ENCODE assay signal across 8 mouse cellular contexts in genomic region chr4:115000429-115000795, GRCm38 (mm10). TPM values are rescaled to one million over a fixed set of nuclear protein-coding genes. Genes with fewer than 3 reads are reported as not detected.
DNase-seq lines count a peak whose midpoint lies in the region; ATAC-seq and TF ChIP-seq lines count a peak whose summit lies in the region.

No protein-coding gene starts in this region.

- intact Hi-C loops in heart, adult 2 months (cut with DNase I) = no loop called here

- H3K27me3 ChIP-seq in heart, adult 2 months (ENCODE audit: control insufficient read depth, insufficient read depth, low read length) = no peaks in the 10 kb centered on the region
- no peaks in the 10 kb centered on the region for H3K27me3 ChIP-seq in forebrain, embryonic 15.5 days
- no peaks in the 10 kb centered on the region for H3K27me3 ChIP-seq in liver, embryonic 16.5 days (ENCODE audit: control insufficient read depth, insufficient read depth, low read depth, low read length)

- no peak overlapping the region; the same call in 1 of the 2 replicates for H3K9ac ChIP-seq in heart, adult 2 months (ENCODE audit: low read depth, low read length)
- H3K9ac ChIP-seq in ES-E14 (ENCODE audit: insufficient read depth, low read depth, low read length, poor library complexity, severe bottlenecking) = peak overlapping the region; percentile 91
- H3K9ac ChIP-seq in forebrain, embryonic 15.5 days (replicated peaks) = peak overlapping the region; percentile 57
- peak overlapping the region; percentile 97 for H3K9ac ChIP-seq in liver, embryonic 16.5 days (ENCODE audit: low read depth, low read length)

- peak overlapping the region; percentile 62 for H3K4me3 ChIP-seq in heart, adult 2 months
- H3K4me3 ChIP-seq in ES-E14 (ENCODE audit: insufficient read depth in 1 of 2, low read depth in 1 of 2, low read length in 2 of 2, poor library complexity in 1 of 2, severe bottlenecking in 1 of 2) = peak overlapping the region; percentile 88 to 90
- H3K4me3 ChIP-seq in forebrain, embryonic 15.5 days = peak overlapping the region; percentile 57
- peak overlapping the region; percentile 99 for H3K4me3 ChIP-seq in liver, embryonic 16.5 days (ENCODE audit: low read depth, low read length)

- no peak for TF ChIP-seq CTCF in heart, adult 2 months (IDR thresholded peaks at IDR 0.05)

- no peaks in the 10 kb centered on the region for H3K4me1 ChIP-seq in heart, adult 2 months (ENCODE audit: control insufficient read depth, insufficient read depth, low read length)
- H3K4me1 ChIP-seq in ES-E14 (ENCODE audit: control insufficient read depth in 2 of 2, insufficient read depth in 2 of 2, low read length in 2 of 2, poor library complexity in 1 of 2) = 0 out of 4 replicates have a peak, but pooled peaks cover 0 to 3% of the 10 kb centered on the region in 2 experiments
- H3K4me1 ChIP-seq in forebrain, embryonic 15.5 days = peaks cover 18% of the 10 kb centered on the region
- peaks cover 14% of the 10 kb centered on the region for H3K4me1 ChIP-seq in liver, embryonic 16.5 days (ENCODE audit: control insufficient read depth, low read depth, low read length)

- WGBS in heart, adult 2 months = under 1% methylated on average over 8 of the region's 8 CpGs
- under 1% methylated on average over 8 of the region's 8 CpGs for WGBS in forebrain, embryonic 15.5 days
- 0% methylated on average over 8 of the region's 8 CpGs for WGBS in liver, embryonic 16.5 days (ENCODE audit: insufficient replicate concordance)

- H3K79me2 ChIP-seq in heart, adult 2 months (replicated peaks; ENCODE audit: control insufficient read depth, insufficient read depth, low read length) = no peaks in the 10 kb centered on the region

- ATAC-seq in forebrain, embryonic 15.5 days (replicated peaks) = peak; percentile 14
- ATAC-seq in liver, embryonic 16.5 days (ENCODE audit: low read depth) = peak; percentile 14; the same call in 1 of the 2 replicates
- ATAC-seq in inflammation-experienced regulatory T-cells, adult 6 months = no peak

- H3K27ac ChIP-seq in heart, adult 2 months = no peak overlapping the region
- H3K27ac ChIP-seq in ES-E14 (ENCODE audit: insufficient read depth, low read depth, low read length, poor library complexity, severe bottlenecking) = peak overlapping the region; percentile 49; the same call in 1 of the 2 replicates
- H3K27ac ChIP-seq in forebrain, embryonic 15.5 days (replicated peaks) = no peak overlapping the region
- H3K27ac ChIP-seq in liver, embryonic 16.5 days (ENCODE audit: low read length) = peak overlapping the region; percentile 92

- no peaks in the 10 kb centered on the region for H3K9me3 ChIP-seq in ES-E14 (ENCODE audit: control insufficient read depth, insufficient read depth, low read depth, low read length)
- no peaks in the 10 kb centered on the region for H3K9me3 ChIP-seq in forebrain, embryonic 15.5 days
- no peaks in the 10 kb centered on the region for H3K9me3 ChIP-seq in liver, embryonic 16.5 days (replicated peaks; ENCODE audit: control insufficient read depth, low read length)

- no peak for TF ChIP-seq POLR2A in heart, adult 2 months (IDR thresholded peaks at IDR 0.05; ENCODE audit: insufficient read depth, low read depth, low read length)

- no peak for TF ChIP-seq EP300 in heart, adult 2 months (IDR thresholded peaks at IDR 0.05; ENCODE audit: insufficient read depth, low read depth, low read length)

- no peak for DNase-seq in heart, adult 2 months
- DNase-seq in heart, adult 9 months (ENCODE audit: low spot score in 2 of 2) = no peak
- no peak for DNase-seq in ES-E14 (ENCODE audit: low read depth, low spot score)
- DNase-seq in ovary, postnatal 14 days (ENCODE audit: low spot score) = no peak
- DNase-seq in frontal cortex, postnatal 10 days (ENCODE audit: low spot score in 2 of 2) = no peak

- peak overlapping the region; percentile 68 for H3K4me2 ChIP-seq in forebrain, embryonic 15.5 days (replicated peaks)
- peak overlapping the region; percentile 51 for H3K4me2 ChIP-seq in liver, embryonic 16.5 days (ENCODE audit: low read depth, low read length)

- in situ Hi-C loops in ES-E14 (cut with MboI; ENCODE audit: low sequenced_read_pairs in 2 of 2, unreplicated experiment in 2 of 2) = no loop called here

- no peaks in the 10 kb centered on the region for H3K36me3 ChIP-seq in heart, adult 2 months (ENCODE audit: control insufficient read depth, insufficient read depth, low read length)
- no peaks in the 10 kb centered on the region for H3K36me3 ChIP-seq in ES-E14 (ENCODE audit: control insufficient read depth, insufficient read depth, low read length, poor library complexity, severe bottlenecking)
- no peaks in the 10 kb centered on the region; the same call in 1 of the 2 replicates for H3K36me3 ChIP-seq in forebrain, embryonic 15.5 days
- H3K36me3 ChIP-seq in liver, embryonic 16.5 days (ENCODE audit: control insufficient read depth, insufficient read depth) = peaks cover 19% of the 10 kb centered on the region

TF ChIP-seq in ES-E14, 5 proteins besides CTCF, POLR2A, EP300 and RAD21:
- TF ChIP-seq MAFK (IDR thresholded peaks at IDR 0.05; ENCODE audit: insufficient read depth, low read depth, low read length) (no peak), ZC3H11A (IDR thresholded peaks at IDR 0.05; ENCODE audit: borderline replicate concordance, low read depth, low read length) (no peak), ZNF384 (IDR thresholded peaks at IDR 0.05; ENCODE audit: low read depth, low read length) (no peak), HCFC1 (IDR thresholded peaks at IDR 0.05; ENCODE audit: borderline replicate concordance, insufficient read depth, low read length) (no peak), CHD2 (IDR thresholded peaks at IDR 0.05; ENCODE audit: low read depth, low read length) (no peak)

RNA-seq across cellular contexts. Expression of gene Stil, which starts 0.5 kb away (rescaled TPM):
- total RNA-seq in heart, adult 2 months (2021) = under 1 TPM in 1 of 2 experiments, not detected in 1; 0.36 TPM
- 0.08 and 0.12 TPM in 2 replicates for polyA plus RNA-seq in heart, adult 2 months (2012; rRNA removed)
- total RNA-seq in ES-E14 (2012; rRNA removed) = 7.3 and 7.4 TPM in 2 replicates
- 5.7 and 6.5 TPM in 2 replicates for polyA plus RNA-seq in forebrain, embryonic 15.5 days (2015; fragmentation: Nextera tagmentation; extraction: Ambion mirVana)
- 10.2 and 10.4 TPM in 2 replicates for polyA plus RNA-seq in liver, embryonic 16.5 days (2015; fragmentation: Nextera tagmentation; extraction: Ambion mirVana)
- polyA plus RNA-seq in inflammation-experienced regulatory T-cells, adult 6 months (2017; shearing (Covaris generic)) = 10 to 100 TPM in 1 of 3 experiments, 1 to 10 TPM in 1, under 1 TPM in 1; 0.70 to 13.9 (median 1.4) TPM

RNA-seq across cellular contexts. Expression of gene Cmpk1, which starts 13.4 kb away (rescaled TPM):
- 10 to 100 TPM; 32.2 to 37.2 TPM for total RNA-seq in heart, adult 2 months (2021)
- polyA plus RNA-seq in heart, adult 2 months (2012; rRNA removed) = 7.2 and 12.2 TPM in 2 replicates
- total RNA-seq in ES-E14 (2012; rRNA removed) = 14.2 and 24.5 TPM in 2 replicates
- 161 and 168 TPM in 2 replicates for polyA plus RNA-seq in forebrain, embryonic 15.5 days (2015; fragmentation: Nextera tagmentation; extraction: Ambion mirVana)
- 44.6 and 46.8 TPM in 2 replicates for polyA plus RNA-seq in liver, embryonic 16.5 days (2015; fragmentation: Nextera tagmentation; extraction: Ambion mirVana)
- polyA plus RNA-seq in inflammation-experienced regulatory T-cells, adult 6 months (2017; shearing (Covaris generic)) = 100 to 1,000 TPM in 1 of 3 experiments, 10 to 100 TPM in 2; 47.5 to 119 (median 55.1) TPM

RNA-seq across cellular contexts. Expression of gene Tal1, which starts 55.8 kb away (rescaled TPM):
- total RNA-seq in heart, adult 2 months (2021) = 1 to 10 TPM; 3.1 to 3.3 TPM
- 2.9 and 4.9 TPM in 2 replicates for polyA plus RNA-seq in heart, adult 2 months (2012; rRNA removed)
- 0.40 and 0.42 TPM in 2 replicates for total RNA-seq in ES-E14 (2012; rRNA removed)
- polyA plus RNA-seq in forebrain, embryonic 15.5 days (2015; fragmentation: Nextera tagmentation; extraction: Ambion mirVana) = 0.48 and 0.60 TPM in 2 replicates
- polyA plus RNA-seq in liver, embryonic 16.5 days (2015; fragmentation: Nextera tagmentation; extraction: Ambion mirVana) = 17.1 and 17.8 TPM in 2 replicates
- polyA plus RNA-seq in inflammation-experienced regulatory T-cells, adult 6 months (2017; shearing (Covaris generic)) = not detected

Comparison
In these comparisons a context has a peak if more than half of its experiments do, and no peak if none do; other contexts are left out.
1. H3K27ac ChIP-seq: peak in ES-E14 (single experiment) and liver, embryonic 16.5 days (single experiment); none in heart, adult 2 months (single experiment) and forebrain, embryonic 15.5 days (single experiment).
2. Peak in every context shown above with its lines, with median percentiles within 50 percentile points of each other: H3K4me3 ChIP-seq.